Mouse (Mus musculus) myocyte (in vitro differentiated cells): ENCODE results near the gene Shoc2. TPM values are rescaled to one million over a fixed set of nuclear protein-coding genes. Genes with fewer than 3 reads are reported as not detected.
"Not testable (repeated sequence)": the region's sequence is repeated elsewhere in the genome, so short reads cannot be mapped to it uniquely, and the experiment has no call there.

Experiments used
- H3K27me3 ChIP-seq: one replicate; pipeline ENCODE4 v1.6.1; 2011; ENCODE audit not compliant: control insufficient read depth, insufficient read depth, insufficient read length
- H3K36me3 ChIP-seq: one replicate; pipeline ENCODE4 v1.6.1; 2011; ENCODE audit not compliant: control insufficient read depth, insufficient read depth
- H3K4me2 ChIP-seq: one replicate; pipeline ENCODE4 v1.6.1; 2011; ENCODE audit warnings: low read depth, control low read depth
- H3K4me3 ChIP-seq: one replicate; pipeline ENCODE4 v1.5.1; 2011; ENCODE audit warnings: mild to moderate bottlenecking, control low read depth, moderate library complexity
- H3K79me2 ChIP-seq: one replicate; pipeline ENCODE4 v1.6.1; 2011; ENCODE audit not compliant: control insufficient read depth, insufficient read depth
- H3ac ChIP-seq: one replicate; pipeline ENCODE4 v1.6.1; 2011; ENCODE audit not compliant: control insufficient read depth, insufficient read length
- CEBPB ChIP-seq: IDR thresholded peaks from 2 replicates; pipeline ENCODE4 v1.6.1; 2011; ENCODE audit warnings: mild to moderate bottlenecking, moderate library complexity; ENCODE audit not compliant: poor library complexity, insufficient read depth, severe bottlenecking
- E2F4 ChIP-seq: IDR thresholded peaks from one replicate; pipeline ENCODE4 v1.6.1; 2011; ENCODE audit warnings: mild to moderate bottlenecking, control low read depth, moderate library complexity; ENCODE audit not compliant: insufficient read depth
- MAX ChIP-seq: IDR thresholded peaks from one replicate; pipeline ENCODE4 v1.6.1; 2011; ENCODE audit warnings: low read depth, mild to moderate bottlenecking, control low read depth
- MYOD1 ChIP-seq, 3 experiments: IDR thresholded peaks; one replicate each; pipeline ENCODE4 v1.6.1; 2011; ENCODE audit warnings: control low read depth in 2 of 3, low read depth in 2 of 3, mild to moderate bottlenecking in 2 of 3, moderate library complexity in 1 of 3; ENCODE audit not compliant: insufficient read length in 2 of 3, control insufficient read depth in 1 of 3
- MYOG ChIP-seq, 3 experiments: IDR thresholded peaks; one replicate each; pipeline ENCODE4 v1.6.1; 2011; ENCODE audit warnings: control low read depth in 2 of 3, low read depth in 2 of 3, mild to moderate bottlenecking in 2 of 3; ENCODE audit not compliant: insufficient read length in 2 of 3, control insufficient read depth in 1 of 3, insufficient read depth in 1 of 3
- POLR2A ChIP-seq: IDR thresholded peaks from one replicate; pipeline ENCODE4 v1.6.1; 2011; ENCODE audit warnings: low read depth, mild to moderate bottlenecking, control low read depth, moderate library complexity; ENCODE audit not compliant: insufficient read length
- POLR2AphosphoS2 ChIP-seq: IDR thresholded peaks from one replicate; pipeline ENCODE4 v1.6.1; 2011; ENCODE audit warnings: low read depth, control low read depth; ENCODE audit not compliant: insufficient read length
- REST ChIP-seq: IDR thresholded peaks from one replicate; pipeline ENCODE4 v1.6.1; 2011; ENCODE audit warnings: mild to moderate bottlenecking, control low read depth, moderate library complexity; ENCODE audit not compliant: insufficient read depth, insufficient read length
- SRF ChIP-seq: IDR thresholded peaks from one replicate; pipeline ENCODE4 v1.6.1; 2011; ENCODE audit warnings: low read depth; ENCODE audit not compliant: control insufficient read depth, insufficient read length
- TCF12 ChIP-seq: IDR thresholded peaks from one replicate; pipeline ENCODE4 v1.6.1; 2011; ENCODE audit warnings: mild to moderate bottlenecking, control low read depth; ENCODE audit not compliant: poor library complexity, insufficient read depth, severe bottlenecking
- TCF3 ChIP-seq: IDR thresholded peaks from one replicate; pipeline ENCODE4 v1.6.1; 2011; ENCODE audit warnings: low read depth, control low read depth; ENCODE audit not compliant: insufficient read length
- USF1 ChIP-seq: IDR thresholded peaks from one replicate; pipeline ENCODE4 v1.6.1; 2011; ENCODE audit warnings: low read depth, mild to moderate bottlenecking, control low read depth, moderate library complexity
- polyA plus RNA-seq: library from polyadenylated mRNA; unstranded; fragments of >200 nt; fragmentation: generic; extraction: Trizol; gene quantifications from one replicate; pipeline ENCODE4 v1.2.1, GENCODE M21; 2012; ENCODE audit warnings: missing spikeins

Gene Shoc2
- polyA plus RNA-seq, 1 experiment, result 11.4 TPM

GRCm38 (mm10) chr19:53944786-53945169 lies 672 bp downstream of the Shoc2 start:
- H3K36me3 ChIP-seq, result no peaks in the 10 kb centered on the region
- H3K4me2 ChIP-seq, result no peak overlapping the region
- no peaks in the 10 kb centered on the region for H3K27me3 ChIP-seq
- peaks cover 45% of the 10 kb centered on the region for H3K79me2 ChIP-seq
- peak overlapping the region; percentile 98 for H3ac ChIP-seq
- no peak for TF ChIP-seq USF1
- TF ChIP-seq TCF3, result no peak
- peak; percentile 86 for TF ChIP-seq POLR2AphosphoS2
- TF ChIP-seq E2F4, result no peak
- TF ChIP-seq TCF12, result no peak
- no peak for TF ChIP-seq MAX
- peak; percentile 85 for TF ChIP-seq POLR2A
- no peak for TF ChIP-seq MYOG (IDR thresholded peaks at IDR 0.05; ENCODE audit: control insufficient read depth in 1 of 3, insufficient read depth in 1 of 3, insufficient read length in 2 of 3, low read depth in 2 of 3)
- TF ChIP-seq REST, result no peak
- H3K4me3 ChIP-seq, result peak overlapping the region; percentile 62

GRCm38 (mm10) chr19:53945171-53946042 lies 1.3 kb downstream of the Shoc2 start:
- peak overlapping the region; percentile 62 for H3K4me3 ChIP-seq
- H3K4me2 ChIP-seq, result peak overlapping the region; percentile 71
- no peaks in the 10 kb centered on the region for H3K27me3 ChIP-seq
- H3K36me3 ChIP-seq, result no peaks in the 10 kb centered on the region
- no peak for TF ChIP-seq MAX
- TF ChIP-seq USF1, result no peak
- no peak for TF ChIP-seq MYOD1 (IDR thresholded peaks at IDR 0.05; ENCODE audit: control insufficient read depth in 1 of 3, insufficient read length in 2 of 3, low read depth in 2 of 3)
- no peak for TF ChIP-seq POLR2A
- TF ChIP-seq POLR2AphosphoS2, result no peak
- no peak for TF ChIP-seq MYOG (IDR thresholded peaks at IDR 0.05; ENCODE audit: control insufficient read depth in 1 of 3, insufficient read depth in 1 of 3, insufficient read length in 2 of 3, low read depth in 2 of 3)
- TF ChIP-seq REST, result no peak
- TF ChIP-seq SRF, result no peak
- no peak for TF ChIP-seq TCF3
- no peak for TF ChIP-seq CEBPB
- H3K79me2 ChIP-seq, result peaks cover 50% of the 10 kb centered on the region
- H3ac ChIP-seq, result peak overlapping the region; percentile 98

GRCm38 (mm10) chr19:53957513-53957912 lies 13.4 kb downstream of the Shoc2 start:
- Histone ChIP-seq H3K27me3 (no peaks in the 10 kb centered on the region), H3K4me2 (no peak overlapping the region), H3K36me3 (no peaks in the 10 kb centered on the region), H3K4me3 (no peak overlapping the region), H3K79me2 (peaks cover 99% of the 10 kb centered on the region), H3ac (no peak overlapping the region)
- TF ChIP-seq POLR2AphosphoS2 (no peak), E2F4 (no peak), SRF (no peak), MYOD1 (IDR thresholded peaks at IDR 0.05; ENCODE audit: control insufficient read depth in 1 of 3, insufficient read length in 2 of 3, low read depth in 2 of 3) (no peak), POLR2A (no peak)

GRCm38 (mm10) chr19:53962511-53962910 lies 18.4 kb downstream of the Shoc2 start:
- no peak overlapping the region for H3K4me2 ChIP-seq
- H3K36me3 ChIP-seq, result no peaks in the 10 kb centered on the region
- H3ac ChIP-seq, result no peak overlapping the region
- H3K79me2 ChIP-seq, result peaks cover 97% of the 10 kb centered on the region
- TF ChIP-seq TCF3 (no peak), MYOG (IDR thresholded peaks at IDR 0.05; ENCODE audit: control insufficient read depth in 1 of 3, insufficient read depth in 1 of 3, insufficient read length in 2 of 3, low read depth in 2 of 3) (no peak), SRF (no peak), USF1 (no peak), TCF12 (no peak), CEBPB (peak; percentile 91)
- no peak overlapping the region for H3K4me3 ChIP-seq
- no peaks in the 10 kb centered on the region for H3K27me3 ChIP-seq

- H3K27me3 ChIP-seq, H3K4me3 ChIP-seq, H3K36me3 ChIP-seq, H3ac ChIP-seq, H3K4me2 ChIP-seq: not testable (repeated sequence)
- H3K79me2 ChIP-seq, result peaks cover 96% of the 10 kb centered on the region
Measured at GRCm38 (mm10) chr19:53964347-53964746, 20.2 kb downstream of the Shoc2 start.
